Mouse (Mus musculus) cerebellum, adult 9-11 months (tissue): ENCODE results near the gene Upk2.
"Not testable (repeated sequence)": the region's sequence is repeated elsewhere in the genome, so short reads cannot be mapped to it uniquely, and the experiment has no call there.

Experiments used
- DNase-seq: peaks from one replicate; pipeline ENCODE4 v3.0.0; 2022

The Upk2 gene

DNA sequence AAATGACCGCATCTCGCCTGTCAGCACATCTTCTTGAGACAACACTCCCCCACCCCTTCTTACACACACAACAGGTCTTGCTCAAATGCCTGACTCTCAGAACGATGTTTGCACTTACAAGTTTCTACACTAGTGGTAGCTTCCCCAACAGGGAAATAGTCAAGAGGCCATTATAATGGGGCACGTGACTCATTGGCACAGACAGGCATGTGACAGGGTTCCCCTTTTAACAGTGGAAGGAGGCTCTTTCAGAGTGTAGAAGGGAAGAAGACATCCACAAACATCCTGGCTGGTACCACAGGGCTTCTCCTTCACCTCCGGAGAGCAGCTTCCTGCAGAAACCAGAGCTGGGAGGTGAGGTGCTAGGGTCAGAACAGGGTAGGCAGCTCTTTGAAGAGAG lies 7.2 kb upstream of the Upk2 start:
- DNase-seq = no peak

DNA sequence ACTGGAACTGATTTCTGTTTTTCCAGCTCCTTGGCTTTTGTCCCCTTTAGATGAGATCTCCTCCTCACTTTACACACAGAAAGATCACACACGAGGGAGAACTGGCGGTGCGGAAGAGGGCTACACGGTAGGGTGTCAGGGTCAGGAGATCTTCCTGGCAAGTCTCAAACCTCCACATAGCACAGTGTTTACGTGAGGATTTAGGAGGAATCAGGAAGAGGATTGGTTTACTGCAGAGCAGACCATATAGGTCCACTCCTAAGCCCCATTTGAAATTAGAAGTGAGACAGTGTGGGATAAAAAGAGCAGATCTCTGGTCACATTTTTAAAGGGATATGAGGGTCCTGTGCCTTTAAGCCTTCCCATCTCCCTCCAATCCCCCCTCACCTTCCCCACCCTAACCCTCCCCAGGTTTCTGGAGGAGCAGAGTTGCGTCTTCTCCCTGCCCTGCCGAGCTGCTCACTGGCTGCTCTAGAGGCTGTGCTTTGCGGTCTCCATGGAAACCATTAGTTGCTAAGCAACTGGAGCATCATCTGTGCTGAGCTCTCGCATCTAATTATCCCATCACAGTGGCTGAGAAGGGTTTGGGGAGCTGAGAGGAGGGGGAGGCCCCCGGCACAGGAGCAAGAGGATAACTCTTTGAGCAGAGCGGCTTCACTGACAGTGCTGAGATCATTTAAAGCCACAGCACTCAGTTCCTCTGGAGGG lies 2.4 kb upstream of the Upk2 start:
- peak; percentile 48 for DNase-seq

DNA sequence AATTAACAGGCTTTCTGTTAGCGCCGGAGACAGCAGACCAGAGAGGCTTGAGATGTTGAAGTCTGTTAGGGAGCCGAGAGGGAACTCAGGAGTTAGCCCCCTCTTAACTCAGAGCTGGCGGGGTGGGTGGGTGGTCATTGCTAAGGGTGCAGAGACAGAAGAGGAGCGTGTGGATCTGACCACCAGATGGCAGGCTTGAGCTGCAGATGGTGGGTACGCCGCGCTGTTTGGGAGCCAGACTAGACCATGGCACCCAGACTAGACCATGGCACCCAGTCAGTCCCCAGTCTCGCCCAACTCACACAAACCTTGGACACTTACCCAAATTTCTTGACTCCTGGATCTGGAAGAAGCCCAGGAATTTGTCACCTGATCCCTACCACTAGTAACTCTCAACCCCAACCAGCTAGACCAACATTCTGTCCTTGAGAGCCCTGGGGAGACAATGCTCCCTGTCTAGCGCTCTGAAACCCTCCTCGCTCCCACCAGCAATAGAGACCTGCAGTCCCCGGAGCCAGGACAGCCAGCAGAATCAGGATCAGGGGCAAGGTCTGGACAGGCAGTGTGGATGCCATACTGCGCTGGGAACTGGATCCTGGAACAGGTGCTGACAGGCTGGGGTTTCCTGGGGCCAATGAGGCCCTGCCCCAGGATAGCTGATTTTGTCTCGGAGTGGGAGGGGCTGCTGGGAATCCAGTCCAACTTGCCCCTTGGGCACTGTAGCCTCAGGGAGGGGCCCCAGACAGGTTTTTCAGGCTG lies 465 bp downstream of the Upk2 start:
- peak; percentile 78 for DNase-seq

DNA sequence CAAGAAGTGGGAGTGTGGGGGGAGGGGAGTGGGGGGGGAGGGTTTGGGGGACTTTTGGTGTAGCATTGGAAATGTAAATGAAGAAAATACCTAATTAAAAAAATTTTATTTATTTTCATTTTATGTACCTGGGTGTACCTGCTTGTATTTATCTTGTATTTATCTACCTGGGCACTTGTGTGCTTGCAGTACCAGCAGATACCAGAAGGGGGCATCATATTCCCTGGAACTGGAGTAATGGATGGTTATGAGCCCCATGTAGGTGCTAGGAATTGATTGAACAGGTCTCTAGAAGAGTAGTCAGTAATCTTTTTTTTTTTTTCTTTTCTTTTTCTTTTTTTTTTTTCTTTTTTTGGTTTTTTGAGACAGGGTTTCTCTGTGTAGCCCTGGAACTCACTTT lies 4.4 kb downstream of the Upk2 start:
- no peak for DNase-seq

DNA sequence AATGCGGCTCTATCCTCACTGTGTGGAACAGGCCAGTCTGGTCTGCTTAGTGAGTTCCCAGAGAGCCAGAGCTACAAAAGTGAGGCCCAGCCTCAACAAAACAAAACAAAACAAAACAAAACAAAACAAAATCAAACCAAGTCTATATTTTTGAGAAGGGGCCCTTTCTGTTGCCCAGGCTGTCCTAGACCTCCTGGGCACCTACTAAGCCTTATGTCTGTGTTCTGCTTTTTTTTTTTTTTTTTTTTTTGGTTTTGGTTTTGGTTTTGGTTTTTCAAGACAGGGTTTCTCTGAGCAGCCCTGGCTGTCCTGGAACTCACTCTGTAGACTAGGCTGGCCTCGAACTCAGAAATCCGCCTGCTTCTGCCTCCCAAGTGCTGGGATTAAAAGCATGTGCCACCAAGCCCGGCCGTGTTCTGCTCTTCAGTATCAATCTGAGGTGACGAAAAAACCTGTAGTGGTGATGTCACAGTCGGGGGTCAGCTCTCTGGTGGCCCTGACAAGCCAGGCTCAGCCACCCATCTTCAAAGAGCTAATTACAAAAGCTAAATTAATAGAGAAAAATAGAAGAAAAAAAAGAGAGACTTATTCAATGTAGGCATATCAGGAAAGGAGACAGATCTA lies 10.3 kb downstream of the Upk2 start:
- not testable (repeated sequence) for DNase-seq

DNA sequence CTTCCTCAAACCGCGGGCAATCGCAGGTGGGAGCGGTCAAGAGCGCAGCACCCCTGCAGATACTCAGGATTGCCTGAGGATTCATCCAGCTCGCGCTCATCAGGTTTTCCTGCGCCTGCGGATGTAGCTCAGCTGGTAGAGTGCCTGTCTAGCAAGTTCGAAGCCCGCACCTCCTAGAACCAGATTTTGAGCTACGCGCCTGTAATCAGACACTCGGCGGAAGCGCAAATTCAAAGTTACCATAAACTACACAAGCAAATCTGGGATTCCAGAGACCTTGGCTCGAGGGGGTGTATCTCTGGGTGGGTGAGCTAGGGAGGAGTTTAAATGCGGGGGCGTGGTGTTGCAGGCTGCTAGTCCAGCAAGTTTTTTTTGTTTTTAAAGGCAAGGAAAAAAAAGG lies 13.8 kb downstream of the Upk2 start, which contains the start of gene Foxr1:
Foxr1 (minus strand) TSS at position 176 of the 400 bp plus-strand sequence.
- DNase-seq = no peak

DNA sequence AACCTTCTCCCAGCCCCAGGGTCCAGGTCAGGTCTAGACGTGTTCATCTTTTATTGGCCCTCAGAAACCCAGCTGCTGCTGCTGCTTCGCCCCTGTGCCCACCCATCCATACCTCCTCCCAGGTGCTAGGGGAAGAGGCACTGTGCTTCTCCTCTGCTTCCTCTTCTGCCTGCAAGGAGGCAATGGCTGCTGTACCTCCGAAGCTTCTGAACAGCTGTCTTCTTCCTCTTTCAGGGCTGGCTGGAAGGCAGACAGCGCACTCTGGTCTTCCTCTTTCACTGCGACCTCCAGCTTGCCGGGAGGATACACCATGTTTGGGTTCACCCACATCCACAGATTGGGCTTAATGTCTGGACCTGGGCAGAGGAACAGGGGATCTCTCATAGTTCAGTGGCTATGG lies 19.0 kb downstream of the Upk2 start:
- DNase-seq = no peak

DNA sequence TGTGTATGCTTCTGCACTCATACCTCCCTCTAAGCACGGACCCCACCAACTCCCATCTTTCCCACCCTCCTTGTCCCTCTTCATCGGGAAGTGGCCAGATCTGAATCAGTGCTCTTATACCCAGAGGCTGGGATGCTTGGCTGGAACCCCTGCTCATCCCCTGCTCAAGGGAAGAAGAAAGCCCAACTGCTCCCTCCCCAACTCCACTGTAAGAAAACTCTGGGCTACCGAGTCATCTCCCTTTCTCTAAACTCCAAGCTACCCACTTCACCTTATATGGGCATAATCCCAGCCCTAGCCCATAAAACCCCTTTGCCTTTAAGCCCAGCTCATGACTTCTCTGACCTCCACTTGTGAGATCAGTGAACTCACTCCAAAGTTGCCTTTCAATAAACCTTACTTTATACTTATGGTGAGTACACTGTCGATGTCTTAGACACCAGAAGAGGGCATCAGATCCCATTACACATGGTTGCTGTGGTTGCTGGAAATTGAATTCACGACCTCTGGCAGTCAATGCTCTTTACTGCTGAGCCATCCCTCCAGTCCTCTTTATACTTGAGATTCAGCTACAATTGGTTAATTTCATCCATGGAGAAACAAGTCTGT lies 22.1 kb downstream of the Upk2 start:
- no peak for DNase-seq

DNA sequence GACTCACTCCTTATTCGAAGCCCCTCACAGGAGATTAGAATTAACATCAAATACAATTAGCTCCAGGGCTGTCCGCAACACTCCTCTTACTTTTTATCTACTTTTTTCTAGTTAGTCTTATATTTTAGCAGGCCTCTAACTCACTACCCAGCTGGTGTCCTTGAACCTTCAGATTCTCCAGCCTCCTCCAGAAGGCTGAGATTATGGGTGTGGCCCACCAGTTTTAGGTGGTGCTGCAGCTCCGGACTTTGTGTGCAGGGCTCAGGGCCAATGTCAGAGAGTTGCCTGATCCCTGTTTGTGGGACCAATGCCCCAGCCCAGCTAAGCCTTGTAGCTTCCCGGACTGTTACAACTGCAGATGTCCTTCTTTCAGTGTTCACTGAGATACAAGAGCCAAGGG lies 31.2 kb downstream of the Upk2 start:
- DNase-seq = no peak

DNA sequence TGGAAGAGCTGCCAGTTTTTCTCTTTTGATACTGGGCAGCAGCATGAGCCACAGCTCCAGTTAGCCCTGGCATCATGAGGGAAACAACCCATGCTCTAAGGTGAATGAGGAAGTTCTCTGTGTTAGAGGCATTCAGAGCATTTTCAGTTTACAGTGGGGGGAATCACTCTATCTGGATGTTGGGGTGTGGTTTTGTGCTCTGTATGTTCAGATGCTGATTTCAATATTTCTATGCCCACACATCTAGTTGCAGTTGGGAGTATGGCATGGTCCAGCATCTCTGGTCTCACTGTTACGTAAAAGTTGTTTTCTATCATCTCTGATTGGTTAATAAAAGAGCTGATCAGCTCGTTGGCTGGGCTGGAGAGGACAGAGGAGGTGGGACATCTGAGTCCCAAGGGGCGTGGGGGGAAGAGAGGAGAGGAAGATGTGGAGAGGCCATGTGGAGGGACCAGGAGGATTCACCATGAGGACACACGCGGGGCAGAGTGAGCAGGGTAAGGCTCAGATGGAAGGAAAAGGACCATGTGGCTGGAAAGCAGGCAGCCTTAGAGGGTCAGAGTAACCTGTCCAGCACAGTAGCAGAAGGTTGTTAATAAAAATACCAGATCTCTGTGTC lies 34.4 kb downstream of the Upk2 start:
- DNase-seq = no peak

DNA sequence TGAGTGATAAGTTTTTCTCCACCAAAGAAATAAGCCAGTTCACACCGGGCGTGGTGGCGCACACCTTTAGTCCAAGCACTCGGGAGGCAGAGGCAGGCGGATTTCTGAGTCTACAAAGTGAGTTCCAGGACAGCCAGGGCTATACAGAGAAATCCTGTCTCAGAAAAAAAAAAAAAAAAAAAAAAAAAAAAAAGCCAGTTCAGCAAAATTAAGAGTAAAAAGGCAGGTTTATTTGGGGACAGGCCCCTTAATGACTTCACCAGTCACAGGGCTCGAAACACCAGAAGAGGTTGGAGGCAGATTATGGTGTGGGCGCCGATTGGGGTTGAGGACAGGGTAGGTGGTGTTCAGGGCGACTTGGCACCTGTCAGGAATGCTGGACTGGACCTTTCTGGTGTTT lies 35.0 kb downstream of the Upk2 start:
- DNase-seq = not testable (repeated sequence)

DNA sequence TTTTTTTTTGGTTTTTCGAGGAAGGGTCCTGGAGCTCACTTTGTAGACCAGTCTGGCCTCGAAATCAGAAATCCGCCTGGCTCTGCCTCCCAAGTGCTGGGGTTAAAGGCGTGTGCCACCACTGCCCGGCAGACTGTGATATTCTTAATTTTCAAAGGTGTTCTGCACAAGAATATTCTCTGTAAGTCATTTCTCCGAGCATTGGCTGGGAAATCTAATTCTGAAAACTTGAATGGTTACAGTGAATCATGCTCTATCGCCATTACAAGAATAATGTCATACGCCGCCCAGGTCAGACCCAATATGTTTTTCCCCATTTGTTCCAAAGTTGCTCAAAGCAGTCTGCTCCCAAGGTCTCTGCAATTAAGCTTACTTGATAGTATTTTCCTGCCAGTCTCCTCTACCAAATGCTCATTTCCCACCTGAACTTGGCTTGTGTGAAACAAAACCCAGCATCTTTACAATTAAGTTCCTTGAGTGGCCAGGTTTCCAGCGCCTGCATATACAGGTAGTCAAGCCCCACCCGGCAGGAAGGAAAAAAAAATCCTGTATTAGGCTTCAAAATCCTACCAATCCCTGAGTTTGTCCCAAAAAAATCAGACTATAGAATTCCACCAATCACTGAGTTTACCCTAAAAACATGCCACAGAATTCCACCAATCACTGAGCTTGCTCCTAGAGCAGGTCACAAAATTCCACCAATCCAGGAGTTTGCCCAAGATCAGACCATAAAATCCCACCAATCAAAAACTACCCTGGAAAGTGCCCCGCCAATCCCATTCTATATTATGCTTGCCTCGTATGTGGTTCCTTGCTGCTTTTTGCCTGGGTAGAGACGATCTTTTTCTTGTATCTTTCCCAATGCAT lies 36.0 kb downstream of the Upk2 start, which contains the start of gene Ccdc84:
Ccdc84 (minus strand) TSS at position 51 of the 867 bp plus-strand sequence.
- peak; percentile 60 for DNase-seq

DNA sequence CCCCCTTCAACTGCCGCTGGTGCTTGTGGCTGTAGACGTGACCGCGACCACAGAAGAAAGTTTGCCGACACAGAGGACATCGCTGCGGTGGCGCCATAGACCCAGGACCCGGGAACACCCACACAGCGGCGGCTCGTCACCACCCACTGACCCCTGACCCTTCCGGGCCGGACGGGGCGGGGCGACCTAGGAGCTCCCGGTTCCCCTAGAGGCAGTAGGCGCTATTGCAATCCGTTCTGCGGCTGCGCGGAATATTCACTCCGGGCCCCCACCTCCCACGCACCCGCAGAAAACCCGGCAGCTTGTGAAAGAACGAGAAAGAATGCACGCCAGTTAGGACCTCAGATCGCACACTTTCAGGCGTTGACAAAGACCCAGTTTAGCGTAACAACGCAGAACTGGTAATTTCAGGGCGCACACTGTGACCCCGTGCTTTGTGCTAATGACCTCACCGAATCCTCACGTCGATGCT lies 36.8 kb downstream of the Upk2 start:
- DNase-seq = peak; percentile 94

DNA sequence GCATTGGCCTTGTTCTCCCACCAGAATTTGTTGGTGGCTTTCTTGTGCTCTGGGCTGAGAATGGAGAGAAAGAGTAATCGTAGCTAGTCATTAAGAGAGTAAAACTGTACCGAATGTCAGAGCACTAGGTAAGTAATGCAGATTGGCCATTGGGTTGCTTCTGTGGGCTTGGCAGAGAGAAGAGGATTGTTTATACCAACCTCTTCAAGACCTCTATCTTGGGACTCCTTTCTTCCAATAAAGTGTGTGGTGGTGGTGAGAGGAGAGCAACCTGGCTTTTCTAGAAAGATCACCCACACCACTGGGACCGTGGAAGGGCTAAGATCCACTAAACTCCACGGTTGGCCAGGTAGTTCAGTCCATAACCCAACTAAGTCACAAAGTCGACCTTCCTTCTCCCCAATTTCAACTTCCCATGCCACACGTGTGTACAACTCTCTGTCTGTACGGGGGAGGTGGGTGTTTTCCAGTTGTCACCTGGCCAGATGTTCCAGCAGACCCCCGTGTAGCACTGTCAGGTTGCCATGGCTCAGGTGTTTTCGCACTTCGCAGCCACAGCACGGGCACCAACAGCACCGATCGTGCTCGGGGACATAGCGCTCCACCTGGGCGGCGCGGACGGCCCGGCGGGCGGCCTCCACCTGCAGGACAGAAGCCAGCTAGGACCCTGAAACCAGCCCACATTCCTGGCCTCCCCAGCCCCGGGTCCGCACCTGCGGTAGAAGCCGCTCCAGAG lies 37.5 kb downstream of the Upk2 start:
- DNase-seq = no peak

DNA sequence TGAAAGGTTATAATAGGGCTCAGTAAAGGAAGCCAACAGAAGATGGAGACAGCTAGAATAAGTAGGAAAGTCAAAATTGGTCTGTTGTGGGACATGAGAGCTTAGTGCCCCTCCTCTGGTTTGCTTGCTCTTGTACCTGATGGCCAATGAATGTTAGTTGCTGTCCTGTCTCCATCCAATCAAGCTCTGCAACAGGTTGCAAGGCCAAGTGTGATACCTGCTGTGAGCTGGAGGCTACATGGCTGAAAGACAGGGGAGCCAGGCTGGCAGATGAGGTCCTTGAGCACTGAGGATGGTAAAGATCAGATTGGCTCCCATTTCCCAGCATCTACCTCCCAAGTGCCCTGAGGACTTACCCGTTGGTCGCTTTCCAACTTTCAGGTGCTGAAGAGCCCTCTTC lies 42.0 kb downstream of the Upk2 start:
- no peak for DNase-seq

DNA sequence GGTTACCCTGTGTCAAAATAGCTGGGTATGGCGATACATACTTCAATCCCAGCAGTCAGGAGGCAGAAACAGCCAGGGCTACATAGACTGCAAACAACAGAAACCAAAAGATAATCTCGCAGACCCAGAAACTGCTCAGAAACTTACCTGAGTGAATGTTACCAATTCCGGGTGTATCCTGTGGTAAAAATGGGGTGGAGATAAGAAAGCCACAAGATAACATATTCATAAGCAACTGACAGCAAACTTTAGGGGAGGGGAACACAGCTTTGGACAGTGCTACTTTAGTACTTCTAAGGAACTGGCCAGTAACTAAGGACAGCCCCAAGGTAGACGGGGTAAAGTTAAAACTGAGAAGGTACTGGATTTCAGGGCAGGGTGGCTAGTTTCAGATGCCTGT lies 42.5 kb downstream of the Upk2 start:
- DNase-seq = no peak

DNA sequence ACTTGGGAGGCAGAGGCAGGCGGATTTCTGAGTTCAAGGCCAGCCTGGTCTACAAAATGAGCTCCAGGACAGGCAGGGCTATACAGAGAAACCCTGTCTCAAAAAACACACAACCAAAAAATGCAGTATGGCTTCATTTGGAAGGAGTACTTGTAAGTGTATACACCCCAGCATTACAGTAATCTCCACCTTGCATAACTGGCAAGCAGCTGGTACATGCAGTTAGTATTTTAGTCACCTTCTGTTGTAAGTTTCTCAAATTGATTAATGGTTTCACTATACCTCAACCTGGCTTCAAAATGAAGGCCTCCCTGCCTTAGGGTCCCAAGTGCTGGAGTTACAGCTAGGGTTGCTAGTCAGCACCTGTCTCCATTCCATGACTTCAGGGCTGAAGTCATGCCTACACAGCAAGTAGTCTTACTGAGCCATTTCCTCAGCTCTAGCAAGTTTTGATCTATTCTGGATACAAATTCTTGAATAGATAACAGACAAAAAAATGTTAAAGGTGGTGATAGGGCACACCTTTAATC lies 43.1 kb downstream of the Upk2 start:
- no peak for DNase-seq

DNA sequence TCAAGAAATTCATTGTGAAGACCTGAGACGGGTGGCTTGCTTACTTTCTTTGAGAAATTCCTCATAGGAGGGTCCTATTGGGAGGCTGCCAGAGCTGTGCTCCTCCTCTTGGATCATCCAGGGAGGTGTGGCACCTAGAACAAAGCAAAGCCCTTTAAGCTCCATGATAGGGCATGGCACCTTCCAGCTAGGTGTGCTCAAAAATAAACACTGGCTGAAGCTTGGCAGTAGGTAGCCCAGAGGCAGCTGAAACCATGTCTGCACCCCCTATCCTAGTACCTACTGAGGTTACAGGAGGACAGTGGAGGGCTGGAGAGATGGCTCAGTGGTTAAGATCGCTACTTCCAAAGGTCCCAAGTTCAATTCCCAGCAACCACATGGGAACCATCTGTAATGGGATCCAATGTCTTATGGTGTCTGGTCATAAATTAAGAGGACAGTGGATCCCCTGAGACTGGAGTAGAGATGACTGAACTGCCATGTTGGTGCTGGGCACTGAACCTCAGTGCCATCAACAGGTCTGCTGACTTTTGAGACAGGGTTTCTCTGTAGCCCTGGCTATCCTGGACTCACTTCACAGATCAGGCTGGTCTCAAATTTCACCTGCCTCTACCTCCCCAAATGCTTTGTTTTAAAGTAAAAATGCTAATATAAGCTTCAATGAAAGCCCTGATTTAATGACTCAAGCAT lies 44.0 kb downstream of the Upk2 start:
- DNase-seq = peak; percentile 35

DNA sequence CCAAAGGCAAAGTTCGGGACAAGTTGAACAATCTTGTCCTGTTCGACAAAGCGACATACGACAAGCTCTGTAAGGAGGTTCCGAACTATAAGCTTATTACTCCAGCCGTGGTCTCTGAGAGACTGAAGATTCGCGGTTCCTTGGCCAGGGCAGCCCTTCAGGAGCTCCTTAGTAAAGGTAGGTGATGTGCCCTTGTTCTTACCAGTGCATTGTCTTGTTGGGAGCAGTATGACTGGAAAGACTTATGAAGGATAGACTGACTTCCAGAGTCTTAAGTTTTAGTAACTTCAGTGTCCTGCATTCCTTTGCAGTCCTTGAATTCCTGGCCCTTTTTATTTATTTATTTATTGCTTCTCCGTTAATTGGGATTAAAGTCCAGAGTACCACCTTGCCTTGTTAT lies 46.1 kb downstream of the Upk2 start:
- DNase-seq = not testable (repeated sequence)

DNA sequence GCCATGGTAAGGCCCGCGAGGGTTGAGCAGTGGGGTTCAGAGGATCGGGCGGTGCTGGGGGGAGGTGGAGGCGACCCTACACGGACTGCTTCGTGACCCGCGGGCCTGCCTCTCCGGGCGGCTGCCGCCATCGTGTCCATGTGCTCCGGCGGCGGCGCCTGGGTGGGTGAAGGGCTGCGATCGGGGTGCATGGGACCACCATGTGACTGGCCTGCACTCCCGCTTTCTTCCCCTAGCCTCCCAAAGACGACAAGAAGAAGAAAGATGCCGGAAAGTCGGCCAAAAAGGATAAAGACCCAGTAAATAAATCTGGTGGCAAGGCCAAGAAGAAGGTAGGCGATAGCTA lies 47.1 kb downstream of the Upk2 start:
- DNase-seq = no peak
